Mouse (Mus musculus): ENCODE measurements at regions not wholly inside any gene's neighbourhood (a gene's known extent, or its start where the extent isn't known, plus 50 kb on each side); places are given as distances from the start of the nearest gene placed in this dataset.
"Not testable (repeated sequence)": the region's sequence is repeated elsewhere in the genome, so short reads cannot be mapped to it uniquely, and the experiment has no call there.

DNA sequence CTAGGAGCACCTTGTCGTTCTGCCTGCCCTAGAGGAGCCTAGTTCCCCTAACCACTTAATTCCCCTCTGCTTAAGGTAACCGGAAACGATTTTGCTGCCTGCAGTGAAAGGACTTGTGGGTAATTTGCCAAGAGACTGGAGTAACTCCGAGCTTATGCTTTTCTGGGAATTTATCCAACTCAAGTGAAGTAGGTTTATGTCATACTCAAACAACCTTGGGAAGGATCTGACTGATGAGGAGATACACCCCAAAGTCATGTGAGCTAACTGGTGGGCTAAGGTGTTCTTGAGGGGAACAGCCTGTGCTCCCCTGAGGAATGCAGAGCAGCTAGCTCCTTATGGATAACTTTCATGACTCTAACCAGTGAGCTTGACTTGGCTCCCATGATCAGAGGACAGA is 155.7 kb upstream of the Ttc29 start:
- intact Hi-C loops (cut with DNase I), result no loop called here
- DNase-seq (ENCODE audit: low spot score in 2 of 2), result no peak

DNA sequence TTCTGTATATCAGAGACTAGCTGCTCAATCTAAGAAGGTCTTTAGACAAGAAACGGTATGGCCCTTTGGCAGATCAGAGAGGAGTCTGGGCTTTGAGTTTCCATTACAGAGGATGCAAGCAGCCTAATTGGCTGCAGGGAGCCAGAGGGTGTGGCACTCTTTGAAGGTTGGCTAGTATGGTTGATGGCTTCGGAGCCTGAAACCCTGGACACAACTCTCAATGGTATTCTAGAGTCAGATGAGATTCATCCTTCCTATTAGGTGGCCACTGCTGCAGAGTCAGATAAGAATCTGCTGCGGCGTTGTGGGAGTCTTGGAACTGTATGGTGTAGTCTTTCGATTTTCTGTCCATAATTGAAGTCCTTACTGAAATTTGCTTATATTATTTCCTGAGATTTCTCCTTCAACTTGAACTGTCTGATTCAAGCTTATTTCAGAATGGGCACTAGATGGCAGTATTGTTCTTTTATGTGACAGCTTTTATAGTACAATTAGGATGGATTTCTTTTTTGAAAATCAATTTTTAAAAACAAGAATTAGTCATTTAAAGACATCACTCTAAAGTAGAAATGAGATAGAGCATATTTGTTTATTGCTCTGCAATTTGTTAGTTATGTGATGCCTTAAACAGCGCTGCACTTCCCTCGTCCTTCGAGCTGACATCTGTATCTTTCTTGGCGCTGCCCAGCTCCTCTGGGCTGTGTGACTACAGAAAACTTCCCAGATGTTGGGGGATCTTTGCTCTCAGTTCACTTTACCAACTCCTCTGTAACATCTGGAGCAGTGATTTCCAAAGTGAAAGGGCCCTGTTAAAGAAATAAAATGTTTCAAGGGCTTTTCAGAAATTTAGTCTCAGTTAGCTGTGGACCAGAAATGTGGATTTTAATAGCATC is 151.0 kb upstream of the Ttc29 start:
- intact Hi-C loops (cut with DNase I), result loop anchor here (2.0 to 10.0 kb wide), 4 partner anchors 170 to 680 kb away; partner anchors contain the start of gene Pou4f2
- no peak for DNase-seq (ENCODE audit: low spot score in 2 of 2)

DNA sequence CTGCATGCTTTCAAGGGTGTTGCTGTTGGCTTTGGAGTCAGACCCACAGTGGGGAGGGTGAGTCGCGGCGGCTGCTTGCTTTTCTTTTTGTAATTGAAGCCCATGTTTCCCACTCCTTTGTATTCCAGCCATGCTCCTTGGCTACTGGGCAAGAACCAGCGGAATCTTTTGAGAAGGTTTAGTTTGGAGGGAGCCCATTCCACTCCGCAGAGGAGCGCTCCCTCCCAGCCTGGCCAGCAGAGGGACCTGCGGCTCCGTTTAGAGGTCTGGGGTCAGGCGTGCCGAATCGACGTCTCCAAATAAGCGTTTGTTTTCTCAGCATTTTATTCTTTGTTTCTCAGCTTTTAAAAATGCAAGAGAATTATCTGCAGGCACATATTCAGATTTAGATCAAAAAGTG is 149.6 kb upstream of the Ttc29 start:
- peak; percentile 13 to 14 for DNase-seq (ENCODE audit: low spot score in 2 of 2)
- intact Hi-C loops (cut with DNase I), result loop anchor here (2.0 to 10.0 kb wide), 4 partner anchors 169 to 679 kb away; partner anchors contain the start of gene Pou4f2

DNA sequence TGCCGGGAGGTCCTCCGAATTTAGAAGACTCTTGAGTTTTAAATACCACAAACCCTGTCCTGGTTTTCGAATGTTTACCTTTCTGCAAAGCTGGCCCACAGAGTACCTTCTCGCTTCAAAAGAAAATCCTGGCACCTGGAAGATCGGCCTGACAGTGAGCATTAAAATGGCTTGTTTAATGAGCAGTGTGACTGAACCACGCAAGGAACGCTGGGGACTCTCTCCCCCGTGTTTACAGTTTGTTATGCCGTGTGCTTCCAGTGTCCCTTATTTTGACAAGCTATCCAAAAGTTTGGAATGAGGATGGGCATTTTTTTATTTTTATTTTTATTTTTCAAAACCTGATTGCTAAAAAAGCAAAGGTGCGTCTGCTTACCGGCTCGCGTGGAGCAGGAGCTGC is 148.9 kb upstream of the Ttc29 start:
- intact Hi-C loops (cut with DNase I), result loop anchor here (5.0 to 10.0 kb wide), 3 partner anchors 168 to 678 kb away; partner anchors contain the start of gene Pou4f2
- DNase-seq (ENCODE audit: low spot score in 2 of 2), result peak in 1 of 2 experiments; percentile 5

DNA sequence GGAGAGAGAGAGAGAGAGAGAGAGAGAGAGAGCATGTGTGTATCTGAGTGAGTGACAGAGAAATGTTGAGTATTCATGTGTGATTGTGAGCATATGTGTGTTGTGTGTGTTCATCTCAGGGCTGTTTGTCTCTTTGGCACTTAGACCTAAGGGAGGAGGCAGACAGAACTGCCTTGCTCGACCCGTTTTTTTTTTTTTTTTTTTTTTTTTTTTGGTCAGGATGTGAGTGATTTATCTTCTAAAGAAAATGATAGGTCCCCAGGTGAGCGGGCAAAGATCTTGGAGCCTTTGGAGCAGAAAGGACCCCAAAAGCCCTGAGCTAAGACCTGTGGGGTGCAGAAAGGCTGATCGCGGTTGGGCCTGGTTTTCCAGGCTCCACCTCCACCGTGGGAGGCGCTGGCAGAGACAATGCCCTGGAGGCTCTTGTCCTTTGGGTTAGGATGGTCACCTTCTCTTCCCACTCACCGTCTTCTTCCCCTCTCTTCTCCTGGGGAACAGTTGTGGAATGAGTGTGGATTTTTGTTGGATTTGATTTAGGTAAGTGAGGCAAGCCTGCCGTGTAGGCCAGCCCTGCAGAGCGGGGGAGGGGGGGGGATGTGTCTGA is 147.1 kb upstream of the Ttc29 start:
- no peak for DNase-seq (ENCODE audit: low spot score in 2 of 2)
- intact Hi-C loops (cut with DNase I), result loop anchor here (10.0 kb wide), 1 partner anchor 369 kb away; the partner anchor contains the start of gene Pou4f2

DNA sequence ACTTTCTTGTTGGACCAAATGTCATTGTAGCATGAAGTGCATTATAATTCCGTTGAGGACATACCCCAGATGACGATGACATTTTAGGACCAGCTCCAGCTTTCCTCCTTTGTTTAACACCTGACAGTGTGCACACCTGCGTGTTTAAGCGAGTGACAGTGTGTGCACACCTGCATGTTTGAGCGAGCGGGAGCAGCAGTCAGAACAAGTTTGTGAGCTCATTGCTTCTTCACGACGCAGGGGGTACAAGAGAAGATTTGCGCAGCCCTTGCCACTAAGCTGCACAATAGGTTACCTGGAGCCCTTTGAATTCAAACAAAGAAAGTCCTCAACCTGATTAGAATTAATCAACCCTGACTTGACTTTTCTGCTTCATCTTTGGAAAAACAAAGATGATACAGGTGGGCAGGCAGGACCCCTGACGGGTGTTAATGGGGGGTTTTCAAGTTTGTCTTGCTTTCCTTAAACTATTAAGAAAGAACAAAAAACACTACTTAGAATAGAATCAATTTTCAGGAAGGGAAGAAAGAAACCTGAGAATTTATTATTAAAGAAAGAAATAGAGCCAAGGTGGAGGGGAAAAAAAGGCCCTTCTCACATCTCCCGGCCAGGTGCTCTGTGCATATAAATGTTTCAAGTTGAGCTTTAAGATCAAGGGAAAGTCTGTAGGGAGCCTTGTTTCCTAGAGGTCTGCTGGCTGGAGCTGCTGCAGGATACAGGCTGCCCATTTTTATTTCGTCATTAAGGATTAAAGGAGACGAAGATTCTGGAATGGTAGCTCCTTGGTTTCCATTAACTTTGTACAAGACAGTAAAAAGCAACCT is 144.8 kb upstream of the Ttc29 start:
- intact Hi-C loops (cut with DNase I), result loop anchor here (10.0 kb wide), 1 partner anchor 367 kb away; the partner anchor contains the start of gene Pou4f2
- no peak for DNase-seq (ENCODE audit: low spot score in 2 of 2)

DNA sequence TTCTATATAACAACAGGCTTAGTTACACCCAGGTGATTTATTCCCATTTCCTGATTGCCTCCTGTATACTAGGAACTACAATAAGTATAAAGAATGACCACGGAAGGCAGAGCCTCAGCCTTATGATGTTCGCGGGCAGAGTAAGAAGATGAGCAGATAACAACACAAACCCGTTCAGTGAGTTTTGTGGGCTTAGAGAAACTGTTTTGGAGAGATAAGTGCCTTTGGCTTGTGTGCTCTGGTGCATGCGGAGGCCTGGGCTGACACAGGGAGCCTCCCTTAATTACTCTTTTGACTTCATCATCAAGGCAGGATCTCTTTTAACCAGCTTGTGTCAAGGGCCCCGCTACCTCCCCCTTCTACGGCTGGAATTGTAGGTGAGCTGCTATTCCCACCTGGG is 139.3 kb upstream of the Ttc29 start:
- intact Hi-C loops (cut with DNase I), result no loop called here
- DNase-seq (ENCODE audit: low spot score in 2 of 2), result no peak

DNA sequence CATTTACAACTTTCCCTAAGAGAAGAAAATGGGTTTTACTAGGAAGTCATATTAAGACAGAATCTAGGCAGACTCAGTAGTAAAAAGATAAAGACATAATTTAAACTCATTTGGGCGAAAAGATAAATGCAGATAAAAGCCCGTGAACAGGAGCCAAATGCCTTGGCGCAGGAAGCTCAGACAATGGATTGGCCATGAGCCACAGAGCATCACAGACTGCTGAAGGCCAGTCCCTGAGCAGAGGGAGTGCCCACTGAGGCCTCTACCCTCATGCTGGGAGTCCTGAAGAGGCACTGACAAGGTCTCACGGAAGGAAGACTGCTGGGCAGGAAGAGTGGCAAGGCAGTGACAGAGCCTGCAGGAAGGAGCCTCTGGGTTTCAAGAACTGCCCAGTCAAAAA is 136.0 kb upstream of the Ttc29 start:
- no peak for DNase-seq (ENCODE audit: low spot score in 2 of 2)
- intact Hi-C loops (cut with DNase I), result no loop called here

DNA sequence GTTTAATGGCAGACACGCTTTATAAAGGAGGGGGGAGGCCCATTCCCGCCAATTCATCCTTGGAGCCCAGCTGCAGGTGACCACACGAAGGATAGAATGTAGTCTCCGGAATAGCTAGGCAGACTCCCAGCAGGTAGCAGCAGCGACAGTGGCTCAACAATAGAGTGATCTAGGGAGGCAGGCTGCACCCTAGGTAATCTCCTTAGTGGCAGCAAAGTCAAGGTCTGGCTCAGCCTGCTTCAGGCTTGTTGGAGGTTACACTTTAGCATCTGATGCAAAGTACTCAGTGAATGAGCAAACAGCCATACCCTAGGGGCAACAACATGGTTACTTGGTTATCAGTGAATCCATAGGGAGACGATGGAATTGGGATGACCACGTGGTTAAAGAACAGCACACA is 131.7 kb upstream of the Ttc29 start:
- DNase-seq (ENCODE audit: low spot score in 2 of 2), result not testable (repeated sequence)

DNA sequence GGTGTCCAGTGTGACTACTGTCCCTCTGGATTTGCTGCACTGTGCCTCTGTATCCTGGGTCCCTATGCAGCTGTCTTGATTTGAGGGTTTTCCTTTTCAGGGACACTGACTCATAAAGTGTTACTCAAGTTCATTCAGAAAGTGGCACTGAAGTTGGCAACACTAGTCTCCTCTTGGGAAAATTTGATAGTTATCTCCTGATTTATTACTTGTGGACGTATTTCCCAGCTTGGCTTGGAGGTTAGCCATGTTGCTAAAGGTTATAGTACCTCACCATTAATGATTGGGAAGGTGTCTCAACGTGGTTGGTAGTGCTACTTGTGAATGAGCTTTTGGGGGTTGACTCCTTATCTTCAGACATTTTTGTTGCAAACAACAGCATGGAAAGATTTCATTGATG is 130.1 kb upstream of the Ttc29 start:
- no peak for DNase-seq (ENCODE audit: low spot score in 2 of 2)
- intact Hi-C loops (cut with DNase I), result no loop called here

More for the DNA sequence above, 131.7 kb upstream of the Ttc29 start:
- intact Hi-C loops (cut with DNase I), result not testable (repeated sequence)

DNA sequence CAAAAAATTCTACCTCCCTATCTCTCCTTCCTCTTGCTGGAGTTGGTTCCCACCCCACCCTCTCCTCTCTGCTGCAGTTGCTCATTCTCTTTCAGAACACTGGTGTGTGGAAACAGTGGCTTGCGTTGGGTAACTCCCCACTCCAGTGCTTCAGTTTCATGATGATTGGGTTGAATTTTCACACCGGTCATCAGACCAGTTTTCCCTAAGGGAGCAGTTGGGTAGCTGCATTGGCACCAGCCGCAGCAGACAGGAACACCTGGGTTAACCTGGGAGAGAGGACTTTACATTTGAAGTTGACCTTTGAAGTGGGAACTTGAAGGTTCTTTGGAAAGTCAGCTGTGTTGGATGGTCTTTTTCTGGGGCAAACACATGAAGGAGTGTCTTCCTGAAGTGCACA is 126.7 kb upstream of the Ttc29 start:
- no peak for DNase-seq (ENCODE audit: low spot score in 2 of 2)
- intact Hi-C loops (cut with DNase I), result no loop called here

DNA sequence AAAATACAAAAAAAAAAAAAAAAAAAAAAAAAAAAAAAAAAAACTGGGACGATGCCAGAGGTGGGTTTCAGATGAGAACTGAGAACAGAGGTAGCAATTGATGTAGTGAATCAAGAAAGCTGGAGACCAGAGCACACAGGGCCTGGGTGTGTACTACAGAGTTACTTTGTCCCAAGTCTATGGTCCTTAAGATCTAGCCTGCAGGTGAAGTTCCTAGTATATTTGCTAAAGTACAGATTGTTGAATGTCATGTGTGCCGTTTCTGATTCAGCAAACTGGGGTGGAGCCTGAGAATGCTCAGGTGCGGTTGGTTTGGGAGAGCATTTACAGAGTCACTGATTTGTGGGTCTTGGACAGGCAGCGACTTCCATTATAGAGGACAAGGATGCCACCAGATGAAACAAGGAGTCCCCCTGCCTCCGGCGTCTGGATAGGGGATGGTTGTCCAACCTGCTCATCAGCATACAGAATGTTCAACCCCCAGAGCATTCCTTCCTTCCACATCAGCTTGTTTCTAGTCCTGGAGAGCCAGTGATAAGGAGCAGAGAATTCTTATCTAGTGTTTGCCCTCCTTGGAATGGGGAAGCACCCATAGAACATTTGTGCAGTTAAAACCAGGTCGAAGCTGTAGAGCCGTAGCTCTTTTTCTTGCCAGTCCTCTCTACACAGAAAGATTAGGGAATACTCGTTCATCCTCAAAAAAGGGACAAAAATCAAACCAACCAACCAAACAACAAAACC is 122.5 kb upstream of the Ttc29 start:
- no peak for DNase-seq (ENCODE audit: low spot score in 2 of 2)
- intact Hi-C loops (cut with DNase I), result no loop called here

DNA sequence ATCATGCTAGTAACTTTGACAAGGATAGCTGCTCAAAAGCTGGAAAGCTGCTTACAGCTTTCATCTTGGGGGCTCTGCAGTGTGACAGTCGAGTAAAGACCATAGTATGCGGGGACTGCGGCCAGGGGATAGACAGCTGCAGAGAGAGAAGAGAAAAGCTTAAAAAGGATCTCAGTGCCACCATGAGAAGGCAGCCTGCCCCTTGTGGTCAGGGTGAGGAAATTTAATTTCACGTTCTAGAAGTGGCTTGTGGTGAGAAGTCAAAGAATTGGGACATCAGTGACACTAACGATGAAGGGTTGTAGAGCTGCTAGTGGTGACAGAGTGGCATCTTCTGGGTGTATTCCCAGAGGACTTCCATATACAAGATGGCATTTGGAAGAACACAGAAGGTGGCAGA is 116.7 kb upstream of the Ttc29 start:
- no peak for DNase-seq (ENCODE audit: low spot score in 2 of 2)
- intact Hi-C loops (cut with DNase I), result no loop called here

DNA sequence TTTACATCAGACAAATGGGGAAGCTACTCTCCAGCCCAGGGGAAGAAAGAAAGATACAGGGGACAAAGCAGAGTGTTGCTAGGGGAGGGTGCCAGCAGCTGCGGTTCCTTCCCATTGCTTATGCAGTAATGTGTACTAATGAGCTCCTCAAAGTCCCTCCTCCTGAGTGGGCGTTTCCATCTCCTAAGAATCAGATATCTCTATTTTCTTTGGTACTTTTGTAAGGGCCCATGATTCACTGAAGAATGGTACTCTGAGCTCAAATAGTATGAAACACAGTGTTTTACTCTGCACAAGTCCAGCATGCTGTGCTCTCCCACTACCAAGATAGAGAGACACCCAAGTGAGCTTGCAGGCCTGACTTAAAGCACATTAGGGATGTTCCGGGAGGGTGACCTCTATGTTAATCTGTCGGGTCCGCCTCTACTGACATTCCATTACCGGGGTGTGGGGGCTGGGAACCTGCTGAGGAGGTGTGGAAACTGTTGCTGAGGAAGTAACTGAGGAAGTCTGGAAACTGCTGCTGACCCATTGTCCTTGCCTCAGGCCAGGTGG is 114.8 kb upstream of the Ttc29 start:
- intact Hi-C loops (cut with DNase I), result no loop called here
- DNase-seq (ENCODE audit: low spot score in 2 of 2), result no peak

DNA sequence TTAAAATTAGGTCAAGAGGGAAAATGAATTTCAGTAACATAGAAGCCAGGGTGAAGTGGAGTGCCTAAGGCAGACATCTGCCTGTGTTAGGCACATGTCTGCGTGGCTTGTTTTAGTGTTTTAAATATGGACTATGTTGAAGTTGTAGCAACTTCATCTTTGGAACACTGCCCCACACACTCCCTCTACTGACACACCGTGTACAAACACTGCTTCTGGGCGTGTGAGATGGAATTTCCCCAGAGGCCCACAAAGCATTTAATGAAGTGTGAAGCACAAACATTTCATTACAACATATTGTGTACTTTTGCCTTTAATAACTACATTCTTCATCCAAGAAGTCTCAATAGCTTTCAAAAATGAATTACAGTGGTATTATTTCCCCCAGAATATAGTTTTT is 114.0 kb upstream of the Ttc29 start:
- no peak for DNase-seq (ENCODE audit: low spot score in 2 of 2)
- intact Hi-C loops (cut with DNase I), result no loop called here

DNA sequence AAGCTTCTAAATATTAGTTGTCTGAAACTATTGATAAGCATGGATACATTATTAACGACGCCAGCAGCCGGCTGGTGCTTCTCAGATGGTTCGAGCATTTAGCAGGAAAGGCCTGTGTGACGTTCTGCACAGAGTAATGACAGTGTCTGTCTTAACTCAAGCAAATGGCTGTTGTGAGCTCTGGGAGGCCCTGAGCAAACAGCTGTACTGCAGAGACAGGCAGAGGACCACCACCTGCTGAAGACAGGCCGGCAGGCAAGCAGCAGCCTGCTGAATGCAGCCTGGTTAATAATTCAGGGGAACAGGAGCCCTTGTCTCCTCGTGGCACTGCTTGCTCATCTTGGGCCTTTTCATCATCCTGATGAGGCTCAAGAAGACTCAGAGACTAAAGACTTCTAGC is 105.8 kb upstream of the Ttc29 start:
- no peak for DNase-seq (ENCODE audit: low spot score in 2 of 2)
- intact Hi-C loops (cut with DNase I), result no loop called here

DNA sequence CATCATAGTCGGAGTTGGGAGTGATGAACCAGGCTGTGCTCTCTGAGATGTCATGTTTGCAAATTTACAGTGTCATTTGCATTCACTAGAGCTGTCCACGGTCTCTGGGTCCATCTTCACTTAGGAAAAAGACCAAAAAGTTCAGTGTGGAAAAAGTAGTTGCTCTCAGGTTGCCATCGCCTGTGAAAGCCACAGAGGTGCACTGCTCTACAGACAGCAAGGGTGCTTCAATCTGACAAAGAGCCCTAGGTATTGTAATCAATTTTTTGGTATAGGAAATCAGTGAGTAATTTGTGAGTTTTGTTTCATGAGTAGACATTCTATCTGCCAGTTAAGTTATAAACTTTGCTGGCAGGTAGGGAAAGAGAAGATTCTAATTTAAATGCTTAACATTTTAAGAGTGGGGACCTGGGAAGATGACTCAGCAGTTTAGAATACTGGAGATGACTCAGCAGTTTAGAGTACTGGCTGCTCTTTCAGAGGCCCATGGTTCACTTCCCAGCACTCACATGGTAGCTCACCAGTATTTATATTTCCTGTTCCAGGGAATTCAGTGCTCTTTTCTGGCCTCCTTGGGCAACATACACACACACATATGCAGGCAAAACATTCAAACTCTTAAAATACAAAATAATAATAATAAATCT is 103.0 kb upstream of the Ttc29 start:
- intact Hi-C loops (cut with DNase I), result no loop called here
- no peak for DNase-seq (ENCODE audit: low spot score in 2 of 2)

DNA sequence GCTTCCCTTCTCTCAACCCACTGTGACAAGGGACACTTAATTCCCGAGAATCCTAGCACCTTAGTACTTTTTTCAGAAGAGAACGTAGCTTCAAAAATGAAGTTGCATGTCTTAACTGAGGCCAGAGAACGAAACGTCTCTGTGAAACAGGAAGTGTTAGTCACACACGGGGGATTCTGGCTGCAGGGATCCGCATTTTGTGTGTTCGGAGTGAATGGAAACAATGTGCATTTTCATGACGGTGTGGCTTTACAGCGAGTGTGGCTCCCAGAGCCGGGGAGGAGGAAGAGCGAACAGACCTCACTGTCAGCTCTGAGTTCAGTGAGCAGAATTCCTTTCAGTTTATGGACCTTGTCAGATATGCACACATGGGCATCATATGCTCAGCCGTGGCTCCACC is 100.0 kb upstream of the Ttc29 start:
- intact Hi-C loops (cut with DNase I), result no loop called here
- no peak for DNase-seq (ENCODE audit: low spot score in 2 of 2)

DNA sequence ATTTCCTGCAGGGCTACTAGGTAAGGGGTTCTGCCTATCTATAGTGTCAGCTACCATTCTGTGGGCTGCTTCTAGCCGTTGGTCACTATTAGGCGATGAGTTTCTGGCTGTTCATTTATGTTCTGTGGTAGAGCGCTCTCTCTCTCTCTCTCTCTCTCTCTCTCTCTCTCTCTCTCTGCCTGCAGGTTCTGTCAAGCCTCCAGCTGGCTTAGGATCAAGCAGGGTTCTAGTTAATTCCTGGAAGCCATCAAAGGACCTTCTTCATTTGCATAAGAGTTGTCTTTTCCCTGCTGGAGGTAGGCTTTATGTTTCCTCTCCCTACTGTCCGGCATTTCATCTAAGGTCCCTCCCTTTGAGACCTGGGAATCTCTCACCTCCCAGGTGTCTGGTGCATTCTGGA is 98.6 kb upstream of the Ttc29 start:
- no peak for DNase-seq (ENCODE audit: low spot score in 2 of 2)
- intact Hi-C loops (cut with DNase I), result no loop called here
